Mouse (Mus musculus) monocyte, adult 2 months (primary cell): ENCODE measurements around the gene Sf3b6.

Source experiments
- DNase-seq, 2 experiments: peaks; one replicate each; pipeline ENCODE4 v3.0.0; 2022; ENCODE audit warnings: low spot score in 2 of 2, low read depth in 1 of 2

Gene Sf3b6

GRCm38 (mm10) chr12:4840741-4841140 is 23.4 kb downstream of the Sf3b6 start:
- DNase-seq, result no peak

- DNase-seq, result no peak
Measured at GRCm38 (mm10) chr12:4841392-4841887, 24.1 kb downstream of the Sf3b6 start, which contains the start of gene Fkbp1b. Fkbp1b (minus strand) TSS chr12:4841591.

GRCm38 (mm10) chr12:4842456-4842855 is 25.1 kb downstream of the Sf3b6 start:
- no peak for DNase-seq

- peak; percentile 46 to 73 for DNase-seq
Measured at GRCm38 (mm10) chr12:4842890-4843597, 25.7 kb downstream of the Sf3b6 start, which contains the start of gene Wdcp. Wdcp (plus strand) TSS chr12:4843303.

- DNase-seq, result no peak
Measured at GRCm38 (mm10) chr12:4843741-4844140, 26.4 kb downstream of the Sf3b6 start.

GRCm38 (mm10) chr12:4856160-4856559 is 38.8 kb downstream of the Sf3b6 start:
- peak in 1 of 2 experiments; percentile 14 for DNase-seq

- no peak for DNase-seq
Measured at GRCm38 (mm10) chr12:4856834-4857233, 39.5 kb downstream of the Sf3b6 start.

- no peak for DNase-seq
Measured at GRCm38 (mm10) chr12:4859241-4859914, 42.0 kb downstream of the Sf3b6 start.

- DNase-seq, result no peak
Measured at GRCm38 (mm10) chr12:4862672-4863071, 45.3 kb downstream of the Sf3b6 start.

- DNase-seq, result no peak
Measured at GRCm38 (mm10) chr12:4863654-4864337, 46.5 kb downstream of the Sf3b6 start.

- DNase-seq, result no peak
Measured at GRCm38 (mm10) chr12:4864338-4864690, 47.0 kb downstream of the Sf3b6 start.

GRCm38 (mm10) chr12:4868924-4869323 is 51.6 kb downstream of the Sf3b6 start:
- no peak for DNase-seq

- DNase-seq, result no peak
Measured at GRCm38 (mm10) chr12:4871260-4871659, 53.9 kb downstream of the Sf3b6 start.

- DNase-seq, result no peak
Measured at GRCm38 (mm10) chr12:4872273-4872672, 54.9 kb downstream of the Sf3b6 start.

- DNase-seq, result no peak
Measured at GRCm38 (mm10) chr12:4872983-4873477, 55.7 kb downstream of the Sf3b6 start.

GRCm38 (mm10) chr12:4873531-4873930 is 56.2 kb downstream of the Sf3b6 start:
- DNase-seq, result no peak

GRCm38 (mm10) chr12:4874161-4874927 is 57.0 kb downstream of the Sf3b6 start, which contains the start of gene Mfsd2b:
Mfsd2b (minus strand) TSS chr12:4874359.
- DNase-seq, result peak in 1 of 2 experiments; percentile 9

- DNase-seq, result no peak
Measured at GRCm38 (mm10) chr12:4875623-4876022, 58.3 kb downstream of the Sf3b6 start.
